In genomic region chr4:13593146-13593849, GRCm38 (mm10) we compare ENCODE assay signal across 19 mouse cellular contexts.
DNase-seq lines count a peak whose midpoint lies in the region; ATAC-seq and TF ChIP-seq lines count a peak whose summit lies in the region.
"Had no signal": no experiment of that assay in that cellular context is flagged by ENCODE, and none has a peak within 500 bp of the region (broad histone marks: within the 10 kb centered on the region; RNA-seq: fewer than 3 reads in every experiment).

No protein-coding gene starts in this region.

- H3K4me1 ChIP-seq in forebrain, embryonic 13.5 days = peaks cover 1% of the 10 kb centered on the region; the same call in 1 of the 2 replicates
- H3K4me1 ChIP-seq in forebrain, postnatal 0 days (ENCODE audit: insufficient read depth) = no peaks in the 10 kb centered on the region
- H3K4me1 ChIP-seq in midbrain, embryonic 13.5 days (replicated peaks) = no peaks in the 10 kb centered on the region; the same call in 1 of the 2 replicates
- H3K4me1 ChIP-seq in midbrain, embryonic 11.5 days (ENCODE audit: control insufficient read depth, insufficient read depth, low read length) = no peaks in the 10 kb centered on the region
- no peaks in the 10 kb centered on the region for H3K4me1 ChIP-seq in intestine, embryonic 16.5 days (ENCODE audit: control insufficient read depth, insufficient read depth, low read length)
- H3K4me1 ChIP-seq: embryonic facial prominence, embryonic 15.5 days; limb, embryonic 15.5 days; megakaryocyte, embryonic 14.5 days had no signal

- no peak for DNase-seq in forebrain, postnatal 0 days
- no peak for DNase-seq in midbrain, embryonic 11.5 days (ENCODE audit: low spot score, missing footprints)
- no peak for DNase-seq in natural killer cell, adult 2 months (ENCODE audit: low spot score in 2 of 2)
- DNase-seq in c-Kit-positive CD71-positive TER-119-positive erythroid progenitor cells, embryonic 14.5 days (ENCODE audit: low spot score) = no peak
- no peak for DNase-seq in cerebellum, adult 18-20 months
- DNase-seq: cerebellum, postnatal 10 days; heart, adult 18-20 months; kidney, adult 9 months; kidney, postnatal 36 days; right cerebral cortex, postnatal 14 days; thymus, postnatal 14 days had no signal

- H3K27ac ChIP-seq in forebrain, embryonic 13.5 days = 0 out of 2 replicates have a peak overlapping the region, but pooled peaks have one; percentile 27
- no peak overlapping the region for H3K27ac ChIP-seq in forebrain, postnatal 0 days (ENCODE audit: low read depth, low read length)
- 0 out of 2 replicates have a peak overlapping the region, but pooled peaks have one; percentile 15 for H3K27ac ChIP-seq in midbrain, embryonic 13.5 days
- H3K27ac ChIP-seq in midbrain, embryonic 11.5 days (ENCODE audit: low read depth, low read length) = no peak overlapping the region
- no peak overlapping the region for H3K27ac ChIP-seq in intestine, embryonic 16.5 days (ENCODE audit: low read length)
- H3K27ac ChIP-seq: embryonic facial prominence, embryonic 15.5 days; limb, embryonic 15.5 days; stomach, postnatal 0 days had no signal

- no peaks in the 10 kb centered on the region for H3K9me3 ChIP-seq in forebrain, embryonic 13.5 days (replicated peaks)
- no peaks in the 10 kb centered on the region for H3K9me3 ChIP-seq in forebrain, postnatal 0 days (ENCODE audit: low read length)
- no peaks in the 10 kb centered on the region for H3K9me3 ChIP-seq in midbrain, embryonic 13.5 days
- H3K9me3 ChIP-seq in midbrain, embryonic 11.5 days (ENCODE audit: control insufficient read depth, low read length) = no peaks in the 10 kb centered on the region
- no peaks in the 10 kb centered on the region for H3K9me3 ChIP-seq in intestine, embryonic 16.5 days (ENCODE audit: control insufficient read depth, low read length)
- H3K9me3 ChIP-seq: embryonic facial prominence, embryonic 15.5 days; limb, embryonic 15.5 days had no signal

- no peaks in the 10 kb centered on the region for H3K36me3 ChIP-seq in forebrain, embryonic 13.5 days (ENCODE audit: poor library complexity, severe bottlenecking)
- no peaks in the 10 kb centered on the region for H3K36me3 ChIP-seq in forebrain, postnatal 0 days (ENCODE audit: insufficient read depth)
- H3K36me3 ChIP-seq in midbrain, embryonic 13.5 days = no peaks in the 10 kb centered on the region
- no peaks in the 10 kb centered on the region for H3K36me3 ChIP-seq in midbrain, embryonic 11.5 days (ENCODE audit: control insufficient read depth, insufficient read depth, low read length)
- H3K36me3 ChIP-seq in intestine, embryonic 16.5 days (ENCODE audit: control insufficient read depth, insufficient read depth, low read length) = no peaks in the 10 kb centered on the region
- H3K36me3 ChIP-seq: embryonic facial prominence, embryonic 15.5 days; limb, embryonic 15.5 days had no signal

- H3K4me2 ChIP-seq in forebrain, embryonic 13.5 days = no peak overlapping the region
- no peak overlapping the region for H3K4me2 ChIP-seq in forebrain, postnatal 0 days (ENCODE audit: low read depth)
- no peak overlapping the region for H3K4me2 ChIP-seq in midbrain, embryonic 13.5 days (replicated peaks)
- no peak overlapping the region for H3K4me2 ChIP-seq in midbrain, embryonic 11.5 days
- 0 out of 2 replicates have a peak overlapping the region, but pooled peaks have one; percentile 4 for H3K4me2 ChIP-seq in intestine, embryonic 16.5 days (ENCODE audit: low read depth, low read length)
- H3K4me2 ChIP-seq: embryonic facial prominence, embryonic 15.5 days; limb, embryonic 15.5 days had no signal

- no peak for TF ChIP-seq CTCF in forebrain, postnatal 0 days (IDR thresholded peaks at IDR 0.05; ENCODE audit: low read depth)

- peak; percentile 16; the same call in 1 of the 2 replicates for ATAC-seq in forebrain, embryonic 13.5 days
- no peak; the same call in 1 of the 2 replicates for ATAC-seq in forebrain, postnatal 0 days
- peak; percentile 55; the same call in 1 of the 2 replicates for ATAC-seq in midbrain, embryonic 13.5 days
- ATAC-seq in midbrain, embryonic 11.5 days (ENCODE audit: low FRiP score) = no peak
- peak; percentile 96 for ATAC-seq in intestine, embryonic 16.5 days

- no peaks in the 10 kb centered on the region for H3K27me3 ChIP-seq in forebrain, embryonic 13.5 days
- no peaks in the 10 kb centered on the region for H3K27me3 ChIP-seq in forebrain, postnatal 0 days (ENCODE audit: insufficient read depth, low read length)
- H3K27me3 ChIP-seq in midbrain, embryonic 13.5 days = no peaks in the 10 kb centered on the region
- no peaks in the 10 kb centered on the region for H3K27me3 ChIP-seq in midbrain, embryonic 11.5 days (ENCODE audit: control insufficient read depth, insufficient read depth, low read length)
- no peaks in the 10 kb centered on the region for H3K27me3 ChIP-seq in intestine, embryonic 16.5 days (replicated peaks; ENCODE audit: control insufficient read depth, insufficient read depth, low read length)
- H3K27me3 ChIP-seq: embryonic facial prominence, embryonic 15.5 days; limb, embryonic 15.5 days; megakaryocyte, embryonic 14.5 days had no signal

- WGBS in forebrain, embryonic 13.5 days = 73% methylated on average over 11 of the region's 11 CpGs
- 67% methylated on average over 11 of the region's 11 CpGs for WGBS in forebrain, postnatal 0 days
- 79% methylated on average over 11 of the region's 11 CpGs for WGBS in midbrain, embryonic 13.5 days
- WGBS in midbrain, embryonic 11.5 days = 90% methylated on average over 11 of the region's 11 CpGs
- WGBS in intestine, embryonic 16.5 days = 60% methylated on average over 11 of the region's 11 CpGs

- H3K9ac ChIP-seq in forebrain, embryonic 13.5 days = no peak overlapping the region; the same call in 1 of the 2 replicates
- H3K9ac ChIP-seq in forebrain, postnatal 0 days = no peak overlapping the region
- no peak overlapping the region for H3K9ac ChIP-seq in midbrain, embryonic 13.5 days (replicated peaks)
- no peak overlapping the region for H3K9ac ChIP-seq in midbrain, embryonic 11.5 days (ENCODE audit: low read length)
- H3K9ac ChIP-seq in intestine, embryonic 16.5 days (ENCODE audit: low read depth, low read length) = no peak overlapping the region
- H3K9ac ChIP-seq: embryonic facial prominence, embryonic 15.5 days; limb, embryonic 15.5 days had no signal

- no peak overlapping the region for H3K4me3 ChIP-seq in forebrain, embryonic 13.5 days
- no peak overlapping the region for H3K4me3 ChIP-seq in forebrain, postnatal 0 days (ENCODE audit: low read depth, low read length)
- H3K4me3 ChIP-seq in midbrain, embryonic 13.5 days (replicated peaks) = no peak overlapping the region
- no peak overlapping the region for H3K4me3 ChIP-seq in midbrain, embryonic 11.5 days (ENCODE audit: low read depth, low read length)
- no peak overlapping the region for H3K4me3 ChIP-seq in intestine, embryonic 16.5 days (ENCODE audit: low read length)
- H3K4me3 ChIP-seq: embryonic facial prominence, embryonic 15.5 days; limb, embryonic 15.5 days; megakaryocyte, embryonic 14.5 days; myocyte had no signal

Comparison
In these comparisons a context has a peak if more than half of its experiments do, and no peak if none do; other contexts are left out.
1. ATAC-seq: peak in forebrain, embryonic 13.5 days (single experiment), midbrain, embryonic 13.5 days (single experiment) and intestine, embryonic 16.5 days (single experiment); none in forebrain, postnatal 0 days (single experiment) and midbrain, embryonic 11.5 days (single experiment).
2. H3K27ac ChIP-seq: peak in forebrain, embryonic 13.5 days (single experiment) and midbrain, embryonic 13.5 days (single experiment); none in forebrain, postnatal 0 days (single experiment), midbrain, embryonic 11.5 days (single experiment) and intestine, embryonic 16.5 days (single experiment).